Mouse (Mus musculus): ENCODE measurements at regions not wholly inside any gene's neighbourhood (a gene's known extent, or its start where the extent isn't known, plus 50 kb on each side); places are given as distances from the start of the nearest gene placed in this dataset.

GRCm38 (mm10) chr10:117991176-117991575, 145.3 kb upstream of the Rap1b start:
- Histone ChIP-seq H3K4me1 (ENCODE audit: control insufficient read depth, insufficient read depth, low read length) (peaks cover 23% of the 10 kb centered on the region), H3K27ac (ENCODE audit: insufficient read depth, low read depth, low read length) (no peak overlapping the region), H3K4me3 (ENCODE audit: insufficient read depth, low read length) (no peak overlapping the region)
- TF ChIP-seq POLR2A (IDR thresholded peaks at IDR 0.05; ENCODE audit: borderline replicate concordance, low read depth, low read length), result no peak
- no peak for TF ChIP-seq CTCF (IDR thresholded peaks at IDR 0.05; ENCODE audit: low read depth, low read length)

DNA sequence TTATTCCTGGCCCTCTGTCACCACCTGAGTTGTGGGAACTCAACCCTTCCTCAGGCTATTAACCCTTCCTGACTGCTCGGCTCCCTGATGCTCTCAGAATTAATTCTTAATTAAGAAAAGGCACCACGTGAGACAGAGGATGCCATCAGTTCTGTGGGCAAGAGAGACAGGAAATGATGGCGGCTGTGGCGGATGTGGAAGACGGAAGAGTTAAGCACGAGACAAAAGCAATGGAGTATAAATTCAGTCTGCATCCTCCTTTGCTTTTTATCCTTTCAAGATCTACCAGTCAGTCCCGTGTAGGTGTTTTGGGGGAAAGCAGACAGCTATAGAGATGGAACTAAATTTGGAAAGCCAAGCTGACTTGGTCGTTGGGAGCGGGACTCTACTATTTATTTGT, 146.5 kb upstream of the Rap1b start:
- Histone ChIP-seq H3K27ac (ENCODE audit: insufficient read depth, low read depth, low read length) (no peak overlapping the region), H3K4me3 (ENCODE audit: insufficient read depth, low read length) (no peak overlapping the region), H3K4me1 (ENCODE audit: control insufficient read depth, insufficient read depth, low read length) (peaks cover 22% of the 10 kb centered on the region)
- TF ChIP-seq CTCF (IDR thresholded peaks at IDR 0.05; ENCODE audit: low read depth, low read length), result no peak
- no peak for TF ChIP-seq POLR2A (IDR thresholded peaks at IDR 0.05; ENCODE audit: borderline replicate concordance, low read depth, low read length)

GRCm38 (mm10) chr10:117993809-117994208, 147.8 kb upstream of the Mdm1 start:
- H3K4me1 ChIP-seq (ENCODE audit: control insufficient read depth, insufficient read depth, low read length), result peaks cover 9% of the 10 kb centered on the region
- TF ChIP-seq POLR2A (IDR thresholded peaks at IDR 0.05; ENCODE audit: borderline replicate concordance, low read depth, low read length), result no peak
- TF ChIP-seq CTCF (IDR thresholded peaks at IDR 0.05; ENCODE audit: low read depth, low read length), result no peak
- no peak overlapping the region for H3K4me3 ChIP-seq (ENCODE audit: insufficient read depth, low read length)
- no peak overlapping the region for H3K27ac ChIP-seq (ENCODE audit: insufficient read depth, low read depth, low read length)

DNA sequence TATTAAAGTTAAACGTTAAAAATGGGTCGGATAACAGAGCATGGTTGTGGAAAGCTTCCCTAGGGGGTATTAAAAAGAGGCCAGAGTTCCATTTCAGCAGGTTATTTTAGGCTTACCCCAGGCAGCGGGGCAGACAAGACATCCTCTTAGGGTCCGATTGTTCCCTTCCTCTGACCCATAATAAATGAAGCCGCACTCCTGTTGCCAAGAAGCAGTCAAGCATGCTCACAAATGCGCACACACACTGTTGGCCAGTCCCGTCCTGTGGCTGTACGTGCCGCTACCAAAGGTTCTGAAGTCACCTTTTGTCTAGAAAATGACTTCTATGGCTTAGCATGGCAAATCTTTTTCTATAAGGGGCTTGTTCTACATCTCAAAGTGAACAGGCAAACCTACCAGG, 146.8 kb upstream of the Mdm1 start:
- Histone ChIP-seq H3K27ac (ENCODE audit: insufficient read depth, low read depth, low read length) (no peak overlapping the region), H3K4me3 (ENCODE audit: insufficient read depth, low read length) (no peak overlapping the region), H3K4me1 (ENCODE audit: control insufficient read depth, insufficient read depth, low read length) (peaks cover 9% of the 10 kb centered on the region)
- TF ChIP-seq CTCF (IDR thresholded peaks at IDR 0.05; ENCODE audit: low read depth, low read length) (no peak), POLR2A (IDR thresholded peaks at IDR 0.05; ENCODE audit: borderline replicate concordance, low read depth, low read length) (no peak)

DNA sequence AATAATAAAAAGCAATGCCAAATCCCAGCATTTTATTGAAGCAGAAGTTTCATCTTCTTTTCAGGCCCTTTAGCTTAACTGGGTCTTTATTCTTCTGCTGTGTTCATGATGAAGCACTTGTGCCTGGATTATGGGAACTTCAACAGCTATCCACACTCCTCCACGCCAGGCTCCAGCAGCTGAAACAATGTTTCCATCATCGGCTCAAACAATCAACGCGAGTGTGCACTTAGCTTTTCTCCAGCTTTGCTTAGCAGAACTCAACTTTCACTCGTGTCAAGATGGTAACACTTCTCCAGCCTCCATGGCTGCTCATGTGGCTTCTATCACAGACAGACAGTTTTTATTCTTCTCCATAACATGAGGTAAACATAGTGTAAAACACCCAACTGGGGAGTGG, 143.8 kb upstream of the Mdm1 start:
- Histone ChIP-seq H3K27ac (ENCODE audit: insufficient read depth, low read depth, low read length) (no peak overlapping the region), H3K4me1 (ENCODE audit: control insufficient read depth, insufficient read depth, low read length) (peaks cover 9% of the 10 kb centered on the region), H3K4me3 (ENCODE audit: insufficient read depth, low read length) (no peak overlapping the region)
- TF ChIP-seq CTCF (IDR thresholded peaks at IDR 0.05; ENCODE audit: low read depth, low read length), result no peak
- no peak for TF ChIP-seq POLR2A (IDR thresholded peaks at IDR 0.05; ENCODE audit: borderline replicate concordance, low read depth, low read length)

GRCm38 (mm10) chr10:118000591-118000990, 141.0 kb upstream of the Mdm1 start:
- Histone ChIP-seq H3K4me3 (ENCODE audit: insufficient read depth, low read length) (no peak overlapping the region), H3K27ac (ENCODE audit: insufficient read depth, low read depth, low read length) (no peak overlapping the region), H3K4me1 (ENCODE audit: control insufficient read depth, insufficient read depth, low read length) (no peaks in the 10 kb centered on the region; the same call in 1 of the 2 replicates)
- TF ChIP-seq POLR2A (IDR thresholded peaks at IDR 0.05; ENCODE audit: borderline replicate concordance, low read depth, low read length) (no peak), CTCF (IDR thresholded peaks at IDR 0.05; ENCODE audit: low read depth, low read length) (no peak)

DNA sequence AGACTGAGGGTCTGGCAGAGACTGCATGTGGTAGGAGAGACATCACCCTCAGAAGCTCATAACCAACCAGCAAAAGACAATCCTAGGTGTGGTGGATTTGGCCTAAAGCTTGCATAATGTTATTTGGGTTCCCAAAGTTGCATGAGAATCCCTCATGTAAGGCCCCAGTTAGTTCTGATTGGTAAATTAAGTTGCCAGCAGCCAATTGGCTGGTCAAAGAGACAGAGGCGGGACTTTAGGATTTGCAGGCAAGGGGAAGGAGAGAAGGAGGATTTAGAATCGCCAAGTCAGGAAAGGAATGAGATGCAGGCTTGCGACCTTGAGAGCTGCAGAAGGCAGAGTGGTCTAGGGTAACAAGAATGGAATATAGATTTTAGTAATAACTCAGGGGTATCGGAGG, 140.1 kb upstream of the Mdm1 start:
- Histone ChIP-seq H3K4me1 (ENCODE audit: control insufficient read depth, insufficient read depth, low read length) (no peaks in the 10 kb centered on the region; the same call in 1 of the 2 replicates), H3K27ac (ENCODE audit: insufficient read depth, low read depth, low read length) (no peak overlapping the region), H3K4me3 (ENCODE audit: insufficient read depth, low read length) (no peak overlapping the region)
- TF ChIP-seq CTCF (IDR thresholded peaks at IDR 0.05; ENCODE audit: low read depth, low read length) (no peak), POLR2A (IDR thresholded peaks at IDR 0.05; ENCODE audit: borderline replicate concordance, low read depth, low read length) (no peak)

GRCm38 (mm10) chr10:118001971-118002370, 139.6 kb upstream of the Mdm1 start:
- Histone ChIP-seq H3K27ac (ENCODE audit: insufficient read depth, low read depth, low read length) (no peak overlapping the region), H3K4me3 (ENCODE audit: insufficient read depth, low read length) (no peak overlapping the region), H3K4me1 (ENCODE audit: control insufficient read depth, insufficient read depth, low read length) (no peaks in the 10 kb centered on the region; the same call in 1 of the 2 replicates)
- TF ChIP-seq CTCF (IDR thresholded peaks at IDR 0.05; ENCODE audit: low read depth, low read length), result no peak
- TF ChIP-seq POLR2A (IDR thresholded peaks at IDR 0.05; ENCODE audit: borderline replicate concordance, low read depth, low read length), result no peak

- H3K4me3 ChIP-seq (ENCODE audit: insufficient read depth, low read length), result no peak overlapping the region
- H3K27ac ChIP-seq (ENCODE audit: insufficient read depth, low read depth, low read length), result no peak overlapping the region
- no peaks in the 10 kb centered on the region; the same call in 1 of the 2 replicates for H3K4me1 ChIP-seq (ENCODE audit: control insufficient read depth, insufficient read depth, low read length)
- TF ChIP-seq POLR2A (IDR thresholded peaks at IDR 0.05; ENCODE audit: borderline replicate concordance, low read depth, low read length), result no peak
- TF ChIP-seq CTCF (IDR thresholded peaks at IDR 0.05; ENCODE audit: low read depth, low read length), result no peak
These were observed 139.1 kb upstream of the Mdm1 start for GRCm38 (mm10) chr10:118002559-118002958.

- Histone ChIP-seq H3K4me3 (ENCODE audit: insufficient read depth, low read length) (no peak overlapping the region), H3K4me1 (ENCODE audit: control insufficient read depth, insufficient read depth, low read length) (no peaks in the 10 kb centered on the region; the same call in 1 of the 2 replicates), H3K27ac (ENCODE audit: insufficient read depth, low read depth, low read length) (no peak overlapping the region)
- TF ChIP-seq POLR2A (IDR thresholded peaks at IDR 0.05; ENCODE audit: borderline replicate concordance, low read depth, low read length) (no peak), CTCF (IDR thresholded peaks at IDR 0.05; ENCODE audit: low read depth, low read length) (no peak)
These were observed 138.4 kb upstream of the Mdm1 start for GRCm38 (mm10) chr10:118003179-118003578.
